Mouse (Mus musculus) heart, postnatal 0 days (tissue): ENCODE data around the gene 2010300C02Rik.

Experiments
- CTCF ChIP-seq: IDR thresholded peaks from 2 replicates; pipeline ENCODE4 v1.5.1; 2016; ENCODE audit warnings: antibody characterized with exemption, control low read depth, low read depth
- EP300 ChIP-seq: IDR thresholded peaks from 2 replicates; pipeline ENCODE4 v1.6.1; 2016; ENCODE audit warnings: antibody characterized with exemption, low read depth

- TF ChIP-seq CTCF (no peak), EP300 (no peak)
Observed at GRCm38 (mm10) chr1:37667386-37667785, 52.5 kb downstream of the 2010300C02Rik start.
